8 mouse cellular contexts compared by ENCODE assay signal in genomic region chr8:106338741-106339209, GRCm38 (mm10). TPM values are rescaled to one million over a fixed set of nuclear protein-coding genes. Genes with fewer than 3 reads are reported as not detected.
A peak's percentile ranks its signal among the peaks of the same experiment; 100 is the strongest.
DNase-seq lines count a peak whose midpoint lies in the region; ATAC-seq lines count a peak whose summit lies in the region.

No protein-coding gene starts in this region.

- H3K27ac ChIP-seq in forebrain, embryonic 15.5 days (replicated peaks): peak overlapping the region; percentile 69; the same call in 1 of the 2 replicates
- H3K27ac ChIP-seq in limb, embryonic 11.5 days (replicated peaks; ENCODE audit: low read depth, low read length): no peak overlapping the region
- H3K27ac ChIP-seq in midbrain, embryonic 16.5 days (ENCODE audit: low read length): no peak overlapping the region

- ATAC-seq in forebrain, embryonic 15.5 days (replicated peaks): no peak
- no peak for ATAC-seq in limb, embryonic 11.5 days (ENCODE audit: insufficient number of reproducible peaks, low FRiP score, low TSS enrichment, low read depth)
- no peak for ATAC-seq in midbrain, embryonic 16.5 days

- no peaks in the 10 kb centered on the region for H3K27me3 ChIP-seq in forebrain, embryonic 15.5 days
- H3K27me3 ChIP-seq in limb, embryonic 11.5 days (ENCODE audit: control insufficient read depth, insufficient read depth, low read length): peaks cover 23% of the 10 kb centered on the region
- no peaks in the 10 kb centered on the region for H3K27me3 ChIP-seq in midbrain, embryonic 16.5 days (ENCODE audit: control insufficient read depth, insufficient read depth, low read depth, low read length)

- H3K4me1 ChIP-seq in forebrain, embryonic 15.5 days: peaks cover 24% of the 10 kb centered on the region
- H3K4me1 ChIP-seq in limb, embryonic 11.5 days (ENCODE audit: control insufficient read depth, insufficient read depth, low read length): no peaks in the 10 kb centered on the region
- H3K4me1 ChIP-seq in midbrain, embryonic 16.5 days (ENCODE audit: control insufficient read depth, insufficient read depth, low read length): peaks cover 28% of the 10 kb centered on the region

- no peaks in the 10 kb centered on the region for H3K36me3 ChIP-seq in forebrain, embryonic 15.5 days
- H3K36me3 ChIP-seq in limb, embryonic 11.5 days (ENCODE audit: control insufficient read depth, insufficient read depth, low read length): no peaks in the 10 kb centered on the region
- no peaks in the 10 kb centered on the region for H3K36me3 ChIP-seq in midbrain, embryonic 16.5 days (ENCODE audit: control insufficient read depth, insufficient read depth, low read length)

- H3K4me2 ChIP-seq in forebrain, embryonic 15.5 days (replicated peaks): peak overlapping the region; percentile 49
- peak overlapping the region; percentile 53 for H3K4me2 ChIP-seq in limb, embryonic 11.5 days (ENCODE audit: low read depth, severe bottlenecking)
- H3K4me2 ChIP-seq in midbrain, embryonic 16.5 days (ENCODE audit: low read length): peak overlapping the region; percentile 75

- H3K9ac ChIP-seq in forebrain, embryonic 15.5 days (replicated peaks): peak overlapping the region; percentile 57
- H3K9ac ChIP-seq in limb, embryonic 11.5 days (ENCODE audit: low read length): no peak overlapping the region
- H3K9ac ChIP-seq in midbrain, embryonic 16.5 days (ENCODE audit: low read depth, low read length): peak overlapping the region; percentile 5; the same call in 1 of the 2 replicates

- 40% methylated on average over 8 of the region's 8 CpGs for WGBS in forebrain, embryonic 15.5 days
- WGBS in limb, embryonic 11.5 days: 40% methylated on average over 8 of the region's 8 CpGs
- 34% methylated on average over 8 of the region's 8 CpGs for WGBS in midbrain, embryonic 16.5 days

- peak; percentile 9 for DNase-seq in right cerebral cortex, postnatal 25 days
- no peak for DNase-seq in right cerebral cortex, postnatal 14 days
- DNase-seq in limb, embryonic 11.5 days (ENCODE audit: low spot score): peak; percentile 21
- DNase-seq in left cerebral cortex, postnatal 4 days: no peak
- no peak for DNase-seq in yolk sac, embryonic 10.5 days (ENCODE audit: low spot score)
- no peak for DNase-seq in adrenal gland, adult 8-10 months

- H3K4me3 ChIP-seq in forebrain, embryonic 15.5 days: peak overlapping the region; percentile 72
- H3K4me3 ChIP-seq in limb, embryonic 11.5 days (ENCODE audit: low read depth, low read length): peak overlapping the region; percentile 24
- peak overlapping the region; percentile 71 for H3K4me3 ChIP-seq in midbrain, embryonic 16.5 days (ENCODE audit: low read depth, low read length)

- intact Hi-C loops in left cerebral cortex, postnatal 4 days (cut with DNase I): no loop called here

- no peaks in the 10 kb centered on the region for H3K9me3 ChIP-seq in forebrain, embryonic 15.5 days
- H3K9me3 ChIP-seq in limb, embryonic 11.5 days (ENCODE audit: control insufficient read depth, low read length): no peaks in the 10 kb centered on the region
- H3K9me3 ChIP-seq in midbrain, embryonic 16.5 days (replicated peaks; ENCODE audit: control insufficient read depth, low read length, poor library complexity, severe bottlenecking): no peaks in the 10 kb centered on the region

RNA-seq across cellular contexts. Expression of gene Smpd3, which starts 1.0 kb away (rescaled TPM):
- polyA plus RNA-seq in forebrain, embryonic 15.5 days (2015; fragmentation: Nextera tagmentation; extraction: Ambion mirVana): 47.4 and 49.3 TPM in 2 replicates
- 0.30 and 0.49 TPM in 2 replicates for polyA plus RNA-seq in limb, embryonic 11.5 days (2014; fragmentation: Nextera tagmentation; extraction: Ambion mirVana)
- polyA plus RNA-seq in midbrain, embryonic 16.5 days (2015; fragmentation: Nextera tagmentation; extraction: Ambion mirVana): 69.6 and 76.2 TPM in 2 replicates
- total RNA-seq in left cerebral cortex, postnatal 4 days (2021): 100 to 1,000 TPM; 152 to 158 TPM
- 10 to 100 TPM in 3 of 4 experiments, 1 to 10 TPM in 1; 8.3 to 13.7 (median 11.4) TPM for total RNA-seq in adrenal gland, adult 8-10 months (2022)

Comparison
In these comparisons a context has a peak if more than half of its experiments do, and no peak if none do; other contexts are left out.
1. DNase-seq: peak in right cerebral cortex, postnatal 25 days (single experiment) and limb, embryonic 11.5 days (single experiment); none in right cerebral cortex, postnatal 14 days (single experiment), left cerebral cortex, postnatal 4 days (single experiment), yolk sac, embryonic 10.5 days (single experiment) and adrenal gland, adult 8-10 months (single experiment).
2. RNA of gene Smpd3, which starts 1.0 kb away (polyA plus RNA-seq): 69.6 to 76.2 TPM in midbrain, embryonic 16.5 days and 47.4 to 49.3 TPM in forebrain, embryonic 15.5 days; 0.30 to 0.49 TPM in limb, embryonic 11.5 days; every median in the first group is over 10 times any median in the second.
3. Peak in every context shown above with its lines, with median percentiles within 50 percentile points of each other: H3K4me2 ChIP-seq and H3K4me3 ChIP-seq.